Mouse (Mus musculus): ENCODE measurements around the gene Fam187a.

- no peak for TF ChIP-seq CTCF (IDR thresholded peaks at IDR 0.05; ENCODE audit: low read depth)
- TF ChIP-seq EP300 (IDR thresholded peaks at IDR 0.05; ENCODE audit: low read depth), result no peak
Observed at GRCm38 (mm10) chr11:102918077-102918476, 33.1 kb downstream of the Fam187a start.

All from heart, postnatal 0 days (tissue).